9 mouse cellular contexts compared by ENCODE assay signal in genomic region chr10:84562567-84563554, GRCm38 (mm10). TPM values are rescaled to one million over a fixed set of nuclear protein-coding genes. Genes with fewer than 3 reads are reported as not detected.
DNase-seq lines count a peak whose midpoint lies in the region; ATAC-seq and TF ChIP-seq lines count a peak whose summit lies in the region.
"Had no signal": no experiment of that assay in that cellular context is flagged by ENCODE, and none has a peak within 500 bp of the region (broad histone marks: within the 10 kb centered on the region; RNA-seq: fewer than 3 reads in every experiment).

No protein-coding gene starts in this region.

- H3K4me3 ChIP-seq in midbrain, embryonic 11.5 days (ENCODE audit: low read depth, low read length) = no peak overlapping the region
- no peak overlapping the region for H3K4me3 ChIP-seq in midbrain, embryonic 10.5 days
- H3K4me3 ChIP-seq in heart, postnatal 0 days (ENCODE audit: low read depth, low read length) = no peak overlapping the region
- no peak overlapping the region for H3K4me3 ChIP-seq in liver, embryonic 13.5 days (replicated peaks)
- no peak overlapping the region for H3K4me3 ChIP-seq in stomach, embryonic 14.5 days (ENCODE audit: low read depth, low read length)
- H3K4me3 ChIP-seq: neural tube, embryonic 13.5 days had no signal

- peak; percentile 64 for DNase-seq in midbrain, embryonic 11.5 days (ENCODE audit: low spot score, missing footprints)
- no peak for DNase-seq in midbrain, embryonic 10.5 days (ENCODE audit: low spot score)
- peak; percentile 84 for DNase-seq in brain, adult 2 months (ENCODE audit: low read depth, low spot score)
- DNase-seq in heart, postnatal 0 days (ENCODE audit: low spot score) = peak; percentile 61
- no peak for DNase-seq in liver, embryonic 13.5 days
- DNase-seq in gastrocnemius, postnatal 10 days = no peak
- DNase-seq in layer of hippocampus, adult 11-12 months (ENCODE audit: low spot score) = no peak

- no peak overlapping the region for H3K27ac ChIP-seq in midbrain, embryonic 11.5 days (ENCODE audit: low read depth, low read length)
- no peak overlapping the region for H3K27ac ChIP-seq in midbrain, embryonic 10.5 days (replicated peaks)
- no peak overlapping the region for H3K27ac ChIP-seq in heart, postnatal 0 days (ENCODE audit: low read depth)
- no peak overlapping the region for H3K27ac ChIP-seq in liver, embryonic 13.5 days
- H3K27ac ChIP-seq in stomach, embryonic 14.5 days (ENCODE audit: low read length) = no peak overlapping the region
- H3K27ac ChIP-seq: neural tube, embryonic 13.5 days had no signal

- ATAC-seq in midbrain, embryonic 11.5 days (ENCODE audit: low FRiP score) = no peak
- peak; percentile 87 for ATAC-seq in heart, postnatal 0 days (ENCODE audit: insufficient read depth, low read depth)
- ATAC-seq in liver, embryonic 13.5 days (ENCODE audit: low read depth) = peak; percentile 84
- ATAC-seq in stomach, embryonic 14.5 days (ENCODE audit: insufficient number of reproducible peaks, insufficient read depth, low FRiP score, low read depth) = peak; percentile 83

- no peak overlapping the region for H3K9ac ChIP-seq in midbrain, embryonic 11.5 days (ENCODE audit: low read length)
- no peak overlapping the region for H3K9ac ChIP-seq in heart, postnatal 0 days (replicated peaks; ENCODE audit: low read depth, low read length)
- no peak overlapping the region for H3K9ac ChIP-seq in liver, embryonic 13.5 days
- no peak overlapping the region for H3K9ac ChIP-seq in stomach, embryonic 14.5 days (replicated peaks; ENCODE audit: low read depth, low read length)
- H3K9ac ChIP-seq: neural tube, embryonic 13.5 days had no signal

- H3K4me1 ChIP-seq in midbrain, embryonic 11.5 days (ENCODE audit: control insufficient read depth, insufficient read depth, low read length) = no peaks in the 10 kb centered on the region
- H3K4me1 ChIP-seq in midbrain, embryonic 10.5 days = peaks cover 7% of the 10 kb centered on the region; the same call in 1 of the 2 replicates
- peaks cover 3% of the 10 kb centered on the region; the same call in 1 of the 2 replicates for H3K4me1 ChIP-seq in heart, postnatal 0 days (ENCODE audit: control insufficient read depth, insufficient read depth)
- H3K4me1 ChIP-seq in liver, embryonic 13.5 days (replicated peaks) = peaks cover 10% of the 10 kb centered on the region
- H3K4me1 ChIP-seq in stomach, embryonic 14.5 days (ENCODE audit: control insufficient read depth, insufficient read depth, low read length) = no peaks in the 10 kb centered on the region

- no peaks in the 10 kb centered on the region for H3K36me3 ChIP-seq in midbrain, embryonic 11.5 days (ENCODE audit: control insufficient read depth, insufficient read depth, low read length)
- H3K36me3 ChIP-seq in midbrain, embryonic 10.5 days = no peaks in the 10 kb centered on the region
- no peaks in the 10 kb centered on the region for H3K36me3 ChIP-seq in heart, postnatal 0 days (replicated peaks; ENCODE audit: control insufficient read depth, insufficient read depth, low read length)
- H3K36me3 ChIP-seq in liver, embryonic 13.5 days = no peaks in the 10 kb centered on the region
- no peaks in the 10 kb centered on the region for H3K36me3 ChIP-seq in stomach, embryonic 14.5 days (ENCODE audit: control insufficient read depth, insufficient read depth, low read length)
- H3K36me3 ChIP-seq: neural tube, embryonic 13.5 days had no signal

- 68% methylated on average over 13 of the region's 13 CpGs for whole genome bisulfite sequencing in midbrain, embryonic 11.5 days
- WGBS in midbrain, embryonic 10.5 days = 73% methylated on average over 13 of the region's 13 CpGs
- 58% methylated on average over 13 of the region's 13 CpGs for WGBS in heart, postnatal 0 days
- WGBS in liver, embryonic 13.5 days (ENCODE audit: insufficient replicate concordance) = 45% methylated on average over 13 of the region's 13 CpGs
- 59% methylated on average over 13 of the region's 13 CpGs for WGBS in stomach, embryonic 14.5 days

- TF ChIP-seq CTCF in heart, postnatal 0 days (IDR thresholded peaks at IDR 0.05; ENCODE audit: low read depth) = peak; percentile 48

- TF ChIP-seq EP300 in heart, postnatal 0 days (IDR thresholded peaks at IDR 0.05; ENCODE audit: low read depth) = no peak

- no peaks in the 10 kb centered on the region for H3K9me3 ChIP-seq in midbrain, embryonic 11.5 days (ENCODE audit: control insufficient read depth, low read length)
- H3K9me3 ChIP-seq in midbrain, embryonic 10.5 days (replicated peaks) = peaks cover 11% of the 10 kb centered on the region
- no peaks in the 10 kb centered on the region for H3K9me3 ChIP-seq in heart, postnatal 0 days (replicated peaks; ENCODE audit: control insufficient read depth, low read length)
- H3K9me3 ChIP-seq in liver, embryonic 13.5 days (replicated peaks) = no peaks in the 10 kb centered on the region; the same call in 1 of the 2 replicates
- H3K9me3 ChIP-seq in stomach, embryonic 14.5 days (ENCODE audit: control insufficient read depth, low read depth, low read length) = peaks cover 3% of the 10 kb centered on the region; the same call in 1 of the 2 replicates
- H3K9me3 ChIP-seq: neural tube, embryonic 13.5 days had no signal

- no peak overlapping the region for H3K4me2 ChIP-seq in midbrain, embryonic 11.5 days
- H3K4me2 ChIP-seq in heart, postnatal 0 days (ENCODE audit: low read depth, low read length) = no peak overlapping the region
- H3K4me2 ChIP-seq in liver, embryonic 13.5 days = no peak overlapping the region
- H3K4me2 ChIP-seq in stomach, embryonic 14.5 days (replicated peaks; ENCODE audit: low read depth, low read length) = no peak overlapping the region
- H3K4me2 ChIP-seq: neural tube, embryonic 13.5 days had no signal

- no peaks in the 10 kb centered on the region for H3K27me3 ChIP-seq in midbrain, embryonic 11.5 days (ENCODE audit: control insufficient read depth, insufficient read depth, low read length)
- H3K27me3 ChIP-seq in midbrain, embryonic 10.5 days (ENCODE audit: low read depth, poor library complexity, severe bottlenecking) = no peaks in the 10 kb centered on the region
- no peaks in the 10 kb centered on the region for H3K27me3 ChIP-seq in heart, postnatal 0 days (ENCODE audit: control insufficient read depth, insufficient read depth, low read length)
- peaks cover 8% of the 10 kb centered on the region; the same call in 1 of the 2 replicates for H3K27me3 ChIP-seq in liver, embryonic 13.5 days
- H3K27me3 ChIP-seq in stomach, embryonic 14.5 days (ENCODE audit: control insufficient read depth, insufficient read depth, low read length) = no peaks in the 10 kb centered on the region
- H3K27me3 ChIP-seq: neural tube, embryonic 13.5 days had no signal

RNA-seq across cellular contexts. Expression of gene Tcp11l2, which starts 13.6 kb away (rescaled TPM):
- polyA plus RNA-seq in midbrain, embryonic 11.5 days (2014; fragmentation: Nextera tagmentation; extraction: Ambion mirVana) = 9.4 and 10.7 TPM in 2 replicates
- 2.8 and 5.8 TPM in 2 replicates for polyA plus RNA-seq in midbrain, embryonic 10.5 days (2016; fragmentation: Nextera tagmentation; extraction: Ambion mirVana)
- 36.9 and 52.4 TPM in 2 replicates for total RNA-seq in heart, postnatal 0 days (2014; rRNA removed; ENCODE audit: low replicate concordance)
- 57.3 and 63.4 TPM in 2 replicates for polyA plus RNA-seq in heart, postnatal 0 days (2015; fragmentation: Nextera tagmentation; extraction: Ambion mirVana)
- 39.0 and 46.5 TPM in 2 replicates for polyA plus RNA-seq in liver, embryonic 13.5 days (2015; fragmentation: Nextera tagmentation; extraction: Ambion mirVana)
- 14.7 and 14.9 TPM in 2 replicates for polyA plus RNA-seq in stomach, embryonic 14.5 days (2014; fragmentation: Nextera tagmentation; extraction: Ambion mirVana)
- total RNA-seq in gastrocnemius, postnatal 10 days (2021) = 10 to 100 TPM; 68.6 to 88.2 TPM

RNA-seq across cellular contexts. Expression of gene Ckap4, which starts 29.0 kb away (rescaled TPM):
- 83.6 and 89.2 TPM in 2 replicates for polyA plus RNA-seq in midbrain, embryonic 11.5 days (2014; fragmentation: Nextera tagmentation; extraction: Ambion mirVana)
- 66.1 and 69.7 TPM in 2 replicates for polyA plus RNA-seq in midbrain, embryonic 10.5 days (2016; fragmentation: Nextera tagmentation; extraction: Ambion mirVana)
- 59.8 and 83.8 TPM in 2 replicates for total RNA-seq in heart, postnatal 0 days (2014; rRNA removed; ENCODE audit: low replicate concordance)
- 42.6 and 45.6 TPM in 2 replicates for polyA plus RNA-seq in heart, postnatal 0 days (2015; fragmentation: Nextera tagmentation; extraction: Ambion mirVana)
- 9.8 and 11.3 TPM in 2 replicates for polyA plus RNA-seq in liver, embryonic 13.5 days (2015; fragmentation: Nextera tagmentation; extraction: Ambion mirVana)
- polyA plus RNA-seq in stomach, embryonic 14.5 days (2014; fragmentation: Nextera tagmentation; extraction: Ambion mirVana) = 89.3 and 114 TPM in 2 replicates
- 10 to 100 TPM; 68.6 to 92.0 TPM for total RNA-seq in gastrocnemius, postnatal 10 days (2021)

RNA-seq across cellular contexts. Expression of gene Polr3b, which starts 59.2 kb away (rescaled TPM):
- 16.0 and 18.0 TPM in 2 replicates for polyA plus RNA-seq in midbrain, embryonic 11.5 days (2014; fragmentation: Nextera tagmentation; extraction: Ambion mirVana)
- polyA plus RNA-seq in midbrain, embryonic 10.5 days (2016; fragmentation: Nextera tagmentation; extraction: Ambion mirVana) = 14.4 and 16.6 TPM in 2 replicates
- 7.7 and 8.2 TPM in 2 replicates for total RNA-seq in heart, postnatal 0 days (2014; rRNA removed; ENCODE audit: low replicate concordance)
- polyA plus RNA-seq in heart, postnatal 0 days (2015; fragmentation: Nextera tagmentation; extraction: Ambion mirVana) = 4.8 and 5.2 TPM in 2 replicates
- polyA plus RNA-seq in liver, embryonic 13.5 days (2015; fragmentation: Nextera tagmentation; extraction: Ambion mirVana) = 5.7 and 8.4 TPM in 2 replicates
- 13.7 and 16.9 TPM in 2 replicates for polyA plus RNA-seq in stomach, embryonic 14.5 days (2014; fragmentation: Nextera tagmentation; extraction: Ambion mirVana)
- 10 to 100 TPM; 14.6 to 15.7 TPM for total RNA-seq in gastrocnemius, postnatal 10 days (2021)

Comparison
In these comparisons a context has a peak if more than half of its experiments do, and no peak if none do; other contexts are left out.
1. DNase-seq: peak in midbrain, embryonic 11.5 days (single experiment), brain, adult 2 months (single experiment) and heart, postnatal 0 days (single experiment); none in midbrain, embryonic 10.5 days (single experiment), liver, embryonic 13.5 days (single experiment), gastrocnemius, postnatal 10 days (single experiment) and layer of hippocampus, adult 11-12 months (single experiment).